Mouse (Mus musculus) megakaryocyte, embryonic 14.5 days (primary cell): ENCODE data around the gene Celf2.

Experiments used
- FLI1 ChIP-seq: IDR thresholded peaks from 2 replicates; pipeline ENCODE4 v1.6.1; 2012; ENCODE audit warnings: low read length, inconsistent platforms, mixed read lengths
- GATA1 ChIP-seq: IDR thresholded peaks from 3 replicates; pipeline ENCODE4 v1.6.1; 2012; ENCODE audit warnings: mixed read lengths, low read length, inconsistent platforms, borderline replicate concordance

GRCm38 (mm10) chr2:7043770-7044459, 465.4 kb downstream of the Celf2 start:
- TF ChIP-seq FLI1 (no peak), GATA1 (no peak)
